ENCODE assay signal across 30 mouse cellular contexts in the genomic region with DNA sequence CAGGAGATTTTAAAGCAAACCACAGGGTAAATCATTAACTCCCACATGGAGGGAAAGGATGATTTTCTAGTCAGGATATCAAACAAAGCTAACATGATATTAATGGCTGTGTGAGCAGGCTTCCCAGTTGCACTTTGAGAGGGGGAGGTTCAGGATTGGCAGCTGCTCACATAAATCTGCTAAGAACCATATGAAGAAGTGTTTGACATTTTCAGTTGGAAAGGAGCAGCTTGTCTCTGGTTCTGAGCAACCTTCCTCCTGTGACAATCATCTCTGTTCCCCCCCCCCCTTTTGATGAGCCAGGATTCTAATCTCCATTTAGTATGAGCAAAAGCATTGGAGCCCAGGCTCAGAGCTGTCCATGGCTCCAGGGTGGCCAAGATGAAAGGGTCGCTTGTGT.
DNase-seq lines count a peak whose midpoint lies in the region; ATAC-seq lines count a peak whose summit lies in the region.
"Had no signal": no experiment of that assay in that cellular context is flagged by ENCODE, and none has a peak within 500 bp of the region (broad histone marks: within the 10 kb centered on the region; RNA-seq: fewer than 3 reads in every experiment).

No protein-coding gene starts in this region.

- H3K9me3 ChIP-seq in forebrain, embryonic 14.5 days (replicated peaks; ENCODE audit: control insufficient read depth, low read length), result no peaks in the 10 kb centered on the region
- no peaks in the 10 kb centered on the region for H3K9me3 ChIP-seq in forebrain, embryonic 11.5 days (ENCODE audit: control insufficient read depth, low read length)
- H3K9me3 ChIP-seq: embryonic facial prominence, embryonic 10.5 days; embryonic facial prominence, embryonic 15.5 days; heart, embryonic 12.5 days; limb, embryonic 12.5 days; liver, embryonic 15.5 days; lung, embryonic 15.5 days; midbrain, embryonic 12.5 days; neural tube, embryonic 13.5 days had no signal

- no peaks in the 10 kb centered on the region for H3K36me3 ChIP-seq in forebrain, embryonic 14.5 days (ENCODE audit: control insufficient read depth, insufficient read depth, low read length)
- H3K36me3 ChIP-seq in forebrain, embryonic 11.5 days (ENCODE audit: control insufficient read depth, insufficient read depth, low read length), result no peaks in the 10 kb centered on the region
- H3K36me3 ChIP-seq: embryonic facial prominence, embryonic 10.5 days; embryonic facial prominence, embryonic 15.5 days; heart, embryonic 12.5 days; limb, embryonic 12.5 days; liver, embryonic 15.5 days; lung, embryonic 15.5 days; midbrain, embryonic 12.5 days; neural tube, embryonic 13.5 days had no signal

- H3K27ac ChIP-seq in forebrain, embryonic 14.5 days (ENCODE audit: low read depth, low read length), result no peak overlapping the region
- no peak overlapping the region for H3K27ac ChIP-seq in forebrain, embryonic 11.5 days (ENCODE audit: low read depth, low read length)
- H3K27ac ChIP-seq: embryonic facial prominence, embryonic 10.5 days; embryonic facial prominence, embryonic 15.5 days; hindbrain, embryonic 14.5 days; kidney, postnatal 0 days; left cerebral cortex, adult 2 months; limb, embryonic 12.5 days; liver, embryonic 15.5 days; lung, embryonic 15.5 days; midbrain, embryonic 12.5 days; neural tube, embryonic 13.5 days had no signal

- H3K9ac ChIP-seq in forebrain, embryonic 14.5 days (ENCODE audit: low read length), result no peak overlapping the region
- no peak overlapping the region for H3K9ac ChIP-seq in forebrain, embryonic 11.5 days (ENCODE audit: low read length)
- H3K9ac ChIP-seq: embryonic facial prominence, embryonic 15.5 days; heart, embryonic 12.5 days; hindbrain, embryonic 14.5 days; limb, embryonic 12.5 days; liver, embryonic 15.5 days; lung, embryonic 15.5 days; midbrain, embryonic 12.5 days; neural tube, embryonic 13.5 days had no signal

- peak; percentile 64 for DNase-seq in forebrain, embryonic 14.5 days (ENCODE audit: low spot score)
- DNase-seq in forebrain, embryonic 11.5 days (ENCODE audit: low spot score), result no peak
- peak; percentile 67 for DNase-seq in brain, adult 2 months (ENCODE audit: low read depth, low spot score)
- peak; percentile 67 to 81 for DNase-seq in layer of hippocampus, adult 18-20 months (ENCODE audit: low spot score in 2 of 2)
- peak; percentile 26 to 28 for DNase-seq in layer of hippocampus, postnatal 10 days (ENCODE audit: low spot score in 2 of 2)
- DNase-seq in cerebellum, postnatal 4 days (ENCODE audit: low spot score in 2 of 2), result no peak
- DNase-seq: adrenal gland, postnatal 14 days; cerebellum, adult 2 months; cerebellum, postnatal 14 days; gastrocnemius, postnatal 25 days; heart, adult 11 months; heart, postnatal 4 days; kidney, adult 2 months; kidney, postnatal 4 days; lung, postnatal 36 days; thymus, postnatal 4 days had no signal

- peak; percentile 52; the same call in 1 of the 2 replicates for ATAC-seq in forebrain, embryonic 14.5 days
- ATAC-seq in forebrain, embryonic 11.5 days (replicated peaks; ENCODE audit: low FRiP score), result no peak
- no peak for ATAC-seq in activated CD4-positive, CD25-positive, alpha-beta regulatory T cell, adult 4 months
- ATAC-seq: inflammation-experienced regulatory T-cells, adult 6 months; Patski had no signal

- H3K27me3 ChIP-seq in forebrain, embryonic 14.5 days (replicated peaks; ENCODE audit: control insufficient read depth, insufficient read depth, low read length), result no peaks in the 10 kb centered on the region
- no peaks in the 10 kb centered on the region for H3K27me3 ChIP-seq in forebrain, embryonic 11.5 days (ENCODE audit: control insufficient read depth, insufficient read depth, low read length)
- H3K27me3 ChIP-seq: embryonic facial prominence, embryonic 15.5 days; heart, embryonic 12.5 days; limb, embryonic 12.5 days; liver, embryonic 15.5 days; lung, embryonic 15.5 days; midbrain, embryonic 12.5 days; neural tube, embryonic 13.5 days; Patski had no signal

- 94% methylated on average over 1 of the region's 1 CpGs for WGBS in forebrain, embryonic 14.5 days
- WGBS in forebrain, embryonic 11.5 days, result 89% methylated on average over 1 of the region's 1 CpGs

- H3K4me1 ChIP-seq in forebrain, embryonic 14.5 days (ENCODE audit: control insufficient read depth, insufficient read depth, low read length), result no peaks in the 10 kb centered on the region
- H3K4me1 ChIP-seq in forebrain, embryonic 11.5 days (replicated peaks; ENCODE audit: control insufficient read depth, insufficient read depth, low read length), result no peaks in the 10 kb centered on the region
- H3K4me1 ChIP-seq: embryonic facial prominence, embryonic 10.5 days; embryonic facial prominence, embryonic 15.5 days; heart, embryonic 12.5 days; limb, embryonic 12.5 days; liver, embryonic 15.5 days; lung, embryonic 15.5 days; midbrain, embryonic 12.5 days; neural tube, embryonic 13.5 days had no signal

- no peak overlapping the region for H3K4me2 ChIP-seq in forebrain, embryonic 14.5 days (ENCODE audit: low read length)
- H3K4me2 ChIP-seq in forebrain, embryonic 11.5 days (ENCODE audit: low read depth, low read length, severe bottlenecking), result no peak overlapping the region
- H3K4me2 ChIP-seq: embryonic facial prominence, embryonic 15.5 days; heart, embryonic 12.5 days; hindbrain, embryonic 14.5 days; limb, embryonic 12.5 days; liver, embryonic 15.5 days; lung, embryonic 15.5 days; midbrain, embryonic 12.5 days; neural tube, embryonic 13.5 days had no signal

- no peak overlapping the region for H3K4me3 ChIP-seq in forebrain, embryonic 14.5 days (ENCODE audit: low read depth, low read length)
- no peak overlapping the region for H3K4me3 ChIP-seq in forebrain, embryonic 11.5 days (ENCODE audit: low read depth, low read length)
- H3K4me3 ChIP-seq: embryonic facial prominence, embryonic 10.5 days; embryonic facial prominence, embryonic 15.5 days; heart, embryonic 12.5 days; left cerebral cortex, adult 2 months; limb, embryonic 12.5 days; liver, embryonic 15.5 days; lung, embryonic 15.5 days; midbrain, embryonic 12.5 days; neural tube, embryonic 13.5 days had no signal

Comparison
In these comparisons a context has a peak if more than half of its experiments do, and no peak if none do; other contexts are left out.
1. DNase-seq: peak in forebrain, embryonic 14.5 days (single experiment), brain, adult 2 months (single experiment), layer of hippocampus, adult 18-20 months (2 of 2) and layer of hippocampus, postnatal 10 days (2 of 2); none in forebrain, embryonic 11.5 days (single experiment) and cerebellum, postnatal 4 days (0 of 2).